Mouse (Mus musculus) stomach, embryonic 16.5 days (tissue): Measurements from ENCODE around the gene Adamts6. TPM values are rescaled to one million over a fixed set of nuclear protein-coding genes. Genes with fewer than 3 reads are reported as not detected.

Experiments
- ATAC-seq: fragments of 200-750 bp; cut with Nextera tagmentation; 2 replicates; pipeline ENCODE4 v1.8.0; 2017; ENCODE audit warnings: moderate number of reproducible peaks, moderate TSS enrichment; ENCODE audit not compliant: insufficient read depth, low FRiP score
- H3K27ac ChIP-seq: fragments of 300-500 bp; sonication (generic); 2 replicates; pipeline ENCODE4 v1.5.1; 2014; ENCODE audit warnings: low read length
- H3K27me3 ChIP-seq: fragments of 300-500 bp; sonication (generic); 2 replicates; pipeline ENCODE4 v1.6.1; 2014; ENCODE audit warnings: low read length, control low read depth, mixed read lengths; ENCODE audit not compliant: control insufficient read depth, insufficient read depth
- H3K36me3 ChIP-seq: fragments of 300-500 bp; sonication (generic); 2 replicates; pipeline ENCODE4 v1.6.1; 2014; ENCODE audit warnings: low read length; ENCODE audit not compliant: control insufficient read depth, insufficient read depth
- H3K4me1 ChIP-seq: fragments of 300-500 bp; sonication (generic); 2 replicates; pipeline ENCODE4 v1.6.1; 2014; ENCODE audit warnings: low read length, control low read depth, mixed read lengths; ENCODE audit not compliant: control insufficient read depth, insufficient read depth
- H3K4me2 ChIP-seq: fragments of 300-500 bp; sonication (generic); 2 replicates; pipeline ENCODE4 v1.6.1; 2014; ENCODE audit warnings: low read depth, low read length, mixed read lengths
- H3K4me3 ChIP-seq: fragments of 300-500 bp; sonication (generic); replicated peaks from 2 replicates; pipeline ENCODE4 v1.5.1; 2014; ENCODE audit warnings: mild to moderate bottlenecking, low read length
- H3K9ac ChIP-seq: fragments of 300-500 bp; sonication (generic); 2 replicates; pipeline ENCODE4 v1.6.1; 2014; ENCODE audit warnings: low read length
- H3K9me3 ChIP-seq: fragments of 300-500 bp; sonication (generic); replicated peaks from 2 replicates; pipeline ENCODE4 v1.6.1; 2016; ENCODE audit warnings: low read length, control low read depth; ENCODE audit not compliant: control insufficient read depth
- WGBS: fragments of 180-500 bp; shearing (Covaris S2); extraction: QIAGEN DNeasy Blood & Tissue Kit; methylation state at CpG from one replicate; pipeline ENCODE4 v1.1.7; 2014; 5-methylcytosine and 5-hydroxymethylcytosine counted together
- polyA plus RNA-seq: library from polyadenylated mRNA; unstranded; fragments of >200 nt; fragmentation: Nextera tagmentation; extraction: Ambion mirVana; gene quantifications from 2 replicates; pipeline ENCODE4 v1.2.1, GENCODE M21; 2015

The Adamts6 gene
- polyA plus RNA-seq, 1 experiment from 2014 or later: 2.6 TPM

GRCm38 (mm10) chr13:104518312-104519005 is 230.8 kb downstream of the Adamts6 start:
- Histone ChIP-seq H3K9ac (peak overlapping the region; percentile 60), H3K9me3 (no peaks in the 10 kb centered on the region), H3K4me1 (peaks cover 3% of the 10 kb centered on the region; the same call in 1 of the 2 replicates), H3K27me3 (no peaks in the 10 kb centered on the region), H3K27ac (peak overlapping the region; percentile 71), H3K4me3 (peak overlapping the region; percentile 30), H3K36me3 (no peaks in the 10 kb centered on the region), H3K4me2 (peak overlapping the region; percentile 50)
- 17% methylated on average over 19 of the region's 19 CpGs for WGBS
- peak; percentile 94 for ATAC-seq

- Histone ChIP-seq H3K27ac (no peak overlapping the region), H3K27me3 (no peaks in the 10 kb centered on the region), H3K9me3 (no peaks in the 10 kb centered on the region), H3K4me1 (peaks cover 3% of the 10 kb centered on the region; the same call in 1 of the 2 replicates), H3K9ac (no peak overlapping the region), H3K36me3 (no peaks in the 10 kb centered on the region), H3K4me2 (0 out of 2 replicates have a peak overlapping the region, but pooled peaks have one; percentile 50), H3K4me3 (no peak overlapping the region)
- no peak for ATAC-seq
- WGBS: 66% methylated on average over 14 of the region's 14 CpGs
Observed at GRCm38 (mm10) chr13:104519006-104519695, 231.5 kb downstream of the Adamts6 start.

GRCm38 (mm10) chr13:104519981-104520380 is 232.3 kb downstream of the Adamts6 start:
- Histone ChIP-seq H3K36me3 (no peaks in the 10 kb centered on the region), H3K9me3 (no peaks in the 10 kb centered on the region), H3K4me3 (no peak overlapping the region), H3K27me3 (no peaks in the 10 kb centered on the region), H3K4me2 (no peak overlapping the region), H3K27ac (no peak overlapping the region), H3K4me1 (peaks cover 3% of the 10 kb centered on the region; the same call in 1 of the 2 replicates), H3K9ac (no peak overlapping the region)
- ATAC-seq: no peak
- 87% methylated on average over 4 of the region's 4 CpGs for WGBS

GRCm38 (mm10) chr13:104520461-104520860 is 232.8 kb downstream of the Adamts6 start:
- no peak overlapping the region for H3K27ac ChIP-seq
- H3K4me3 ChIP-seq: no peak overlapping the region
- no peak overlapping the region for H3K9ac ChIP-seq
- H3K4me1 ChIP-seq: peaks cover 3% of the 10 kb centered on the region; the same call in 1 of the 2 replicates
- H3K36me3 ChIP-seq: no peaks in the 10 kb centered on the region
- WGBS: 54% methylated on average over 3 of the region's 3 CpGs
- no peaks in the 10 kb centered on the region for H3K9me3 ChIP-seq
- no peak for ATAC-seq
- no peak overlapping the region for H3K4me2 ChIP-seq
- H3K27me3 ChIP-seq: no peaks in the 10 kb centered on the region

- Histone ChIP-seq H3K36me3 (no peaks in the 10 kb centered on the region), H3K4me2 (no peak overlapping the region), H3K27me3 (no peaks in the 10 kb centered on the region), H3K9ac (no peak overlapping the region), H3K4me1 (no peaks in the 10 kb centered on the region), H3K4me3 (no peak overlapping the region), H3K27ac (no peak overlapping the region), H3K9me3 (no peaks in the 10 kb centered on the region)
- ATAC-seq: no peak
- WGBS: 93% methylated on average over 2 of the region's 2 CpGs
Observed at GRCm38 (mm10) chr13:104521532-104521931, 233.9 kb downstream of the Adamts6 start.

GRCm38 (mm10) chr13:104525656-104526055 is 238.0 kb downstream of the Adamts6 start:
- no peaks in the 10 kb centered on the region for H3K27me3 ChIP-seq
- H3K36me3 ChIP-seq: no peaks in the 10 kb centered on the region
- no peaks in the 10 kb centered on the region for H3K4me1 ChIP-seq
- ATAC-seq: no peak
- 70% methylated on average over 4 of the region's 4 CpGs for WGBS
- H3K27ac ChIP-seq: no peak overlapping the region
- H3K4me3 ChIP-seq: no peak overlapping the region
- H3K9ac ChIP-seq: no peak overlapping the region
- no peak overlapping the region for H3K4me2 ChIP-seq
- H3K9me3 ChIP-seq: no peaks in the 10 kb centered on the region

DNA sequence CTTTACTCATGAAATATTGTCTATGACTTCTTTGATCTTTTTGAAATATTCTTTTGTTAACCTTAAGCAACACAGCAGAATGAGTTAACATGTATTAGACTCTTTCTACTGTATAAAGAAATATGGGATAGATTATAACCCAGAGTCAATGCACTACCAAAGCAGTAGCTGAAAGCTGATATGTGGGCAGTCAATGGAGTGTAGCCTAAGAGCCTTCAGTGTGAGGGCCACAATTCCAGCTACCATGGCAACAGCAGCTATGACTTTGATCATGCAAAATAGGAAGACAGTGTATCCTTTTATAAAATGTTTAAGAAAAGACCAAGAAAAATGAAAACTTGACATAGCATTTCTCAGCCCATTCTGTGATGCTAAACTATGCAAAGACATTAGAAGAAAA is 241.6 kb downstream of the Adamts6 start:
- no peak overlapping the region for H3K27ac ChIP-seq
- H3K27me3 ChIP-seq: no peaks in the 10 kb centered on the region
- no peaks in the 10 kb centered on the region for H3K9me3 ChIP-seq
- ATAC-seq: no peak
- H3K4me3 ChIP-seq: no peak overlapping the region
- no peaks in the 10 kb centered on the region for H3K4me1 ChIP-seq
- no peak overlapping the region for H3K4me2 ChIP-seq
- no peak overlapping the region for H3K9ac ChIP-seq
- no peaks in the 10 kb centered on the region for H3K36me3 ChIP-seq

- WGBS: 90% methylated on average over 8 of the region's 8 CpGs
- no peaks in the 10 kb centered on the region for H3K9me3 ChIP-seq
Observed at GRCm38 (mm10) chr13:104531841-104532240, 244.2 kb downstream of the Adamts6 start.

DNA sequence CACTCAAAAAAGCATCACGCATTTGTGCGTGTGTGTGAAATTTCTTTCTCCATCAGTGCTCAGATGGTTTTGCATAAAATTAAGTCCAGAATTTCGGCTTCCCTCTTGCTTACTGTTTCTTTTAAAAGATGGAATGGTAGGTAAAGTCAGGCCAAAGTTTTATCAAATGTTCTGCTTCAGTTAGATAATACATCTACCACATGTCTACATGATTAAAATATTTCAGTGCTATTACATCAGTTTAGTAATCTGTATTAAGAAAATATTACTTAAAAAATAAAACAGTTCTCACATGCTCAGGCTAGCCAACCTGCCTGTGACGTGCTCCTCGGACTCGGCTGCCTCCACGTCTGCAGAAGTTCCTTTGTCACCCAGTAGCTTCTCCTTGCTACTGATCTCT is 245.1 kb downstream of the Adamts6 start:
- Histone ChIP-seq H3K4me2 (no peak overlapping the region), H3K36me3 (no peaks in the 10 kb centered on the region), H3K27me3 (no peaks in the 10 kb centered on the region), H3K9me3 (no peaks in the 10 kb centered on the region), H3K4me1 (no peaks in the 10 kb centered on the region), H3K9ac (no peak overlapping the region), H3K4me3 (no peak overlapping the region), H3K27ac (no peak overlapping the region)
- ATAC-seq: no peak
- 89% methylated on average over 7 of the region's 7 CpGs for WGBS

More at GRCm38 (mm10) chr13:104531841-104532240, 244.2 kb downstream of the Adamts6 start:
- Histone ChIP-seq H3K4me1 (no peaks in the 10 kb centered on the region), H3K36me3 (no peaks in the 10 kb centered on the region), H3K4me2 (no peak overlapping the region), H3K27me3 (no peaks in the 10 kb centered on the region), H3K27ac (no peak overlapping the region), H3K4me3 (no peak overlapping the region), H3K9ac (no peak overlapping the region)
- no peak for ATAC-seq
